Mouse (Mus musculus) olfactory bulb, adult 2 months (tissue): ENCODE measurements at regions not wholly inside any gene's neighbourhood (a gene's known extent, or its start where the extent isn't known, plus 50 kb on each side); places are given as distances from the start of the nearest gene placed in this dataset.

Experiments
- H3K27ac ChIP-seq: fragments of 200-500 bp; 2 replicates; pipeline ENCODE4 v1.5.1; 2012; ENCODE audit warnings: low read depth, low read length; ENCODE audit not compliant: insufficient read depth
- H3K4me1 ChIP-seq: fragments of 200-500 bp; 2 replicates; pipeline ENCODE4 v1.6.1; 2012; ENCODE audit warnings: low read length; ENCODE audit not compliant: control insufficient read depth, insufficient read depth
- H3K4me3 ChIP-seq: fragments of 200-500 bp; 2 replicates; pipeline ENCODE4 v1.5.1; 2012; ENCODE audit warnings: mild to moderate bottlenecking, low read depth, low read length, moderate library complexity; ENCODE audit not compliant: insufficient read depth
- CTCF ChIP-seq: fragments of 200-500 bp; IDR thresholded peaks from 2 replicates; pipeline ENCODE4 v1.5.1; 2012; ENCODE audit warnings: low read depth, mild to moderate bottlenecking, low read length, moderate library complexity; ENCODE audit not compliant: insufficient read depth
- POLR2A ChIP-seq: fragments of 200-500 bp; IDR thresholded peaks from 2 replicates; pipeline ENCODE4 v1.6.1; 2012; ENCODE audit warnings: mild to moderate bottlenecking, low read depth, low read length, moderate library complexity; ENCODE audit not compliant: insufficient read depth
- WGBS: fragments of 180-500 bp; shearing (Covaris S2); methylation state at CpG from one replicate; pipeline ENCODE4 v1.1.7; 2018; 5-methylcytosine and 5-hydroxymethylcytosine counted together

DNA sequence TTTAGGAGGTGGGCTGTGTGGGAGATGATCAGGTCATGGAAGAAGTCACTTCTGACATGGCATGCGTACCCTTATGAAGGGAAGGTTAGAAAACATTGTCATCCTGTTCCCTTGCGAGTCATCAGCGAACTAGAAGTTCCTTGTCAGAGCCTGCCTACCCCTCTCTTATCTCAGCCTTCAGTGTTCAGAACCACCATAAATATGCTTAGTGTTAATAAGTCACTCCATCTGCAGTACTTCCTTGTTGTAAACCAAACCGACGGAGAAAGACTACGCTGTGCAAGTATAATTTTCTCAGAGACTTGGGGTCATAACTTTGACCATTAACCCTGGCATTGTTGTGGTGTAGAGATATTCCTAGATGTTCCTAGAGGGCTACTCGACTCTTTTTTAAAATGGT is 477.6 kb downstream of the Fut8 start:
- TF ChIP-seq POLR2A (no peak), CTCF (no peak)
- no peak overlapping the region for H3K27ac ChIP-seq
- H3K4me3 ChIP-seq: no peak overlapping the region
- H3K4me1 ChIP-seq: no peaks in the 10 kb centered on the region
- 87% methylated on average over 7 of the region's 7 CpGs for WGBS

DNA sequence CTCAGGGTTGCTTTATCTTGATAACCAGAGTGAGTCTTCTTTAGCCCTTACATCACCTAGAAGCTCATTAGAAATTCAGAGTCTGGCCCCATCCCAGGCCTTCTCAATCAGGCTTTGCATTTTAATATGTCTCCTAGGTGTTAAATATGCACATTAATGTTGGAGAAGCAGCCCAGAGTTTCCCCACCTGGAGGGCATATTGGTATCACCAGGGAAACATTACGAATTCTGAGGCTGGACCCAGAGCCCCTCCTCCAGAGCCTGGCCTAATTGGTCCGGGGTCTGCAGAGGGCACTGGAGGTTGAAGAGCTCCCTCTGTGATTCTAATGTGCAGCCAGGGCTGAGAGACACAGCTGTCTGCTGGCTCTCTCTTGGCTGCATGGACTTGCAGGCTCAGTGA is 478.1 kb downstream of the Fut8 start:
- H3K4me3 ChIP-seq: no peak overlapping the region
- 31% methylated on average over 2 of the region's 2 CpGs for WGBS

GRCm38 (mm10) chr12:77727766-77728165 is 466.3 kb upstream of the Gm6657 start:
- Histone ChIP-seq H3K4me3 (no peak overlapping the region), H3K4me1 (peaks cover 2% of the 10 kb centered on the region; the same call in 1 of the 2 replicates), H3K27ac (no peak overlapping the region)
- TF ChIP-seq CTCF: no peak
- no peak for TF ChIP-seq POLR2A
- 20% methylated on average over 4 of the region's 4 CpGs for WGBS

More for the DNA sequence above, 478.1 kb downstream of the Fut8 start:
- Histone ChIP-seq H3K27ac (no peak overlapping the region), H3K4me1 (no peaks in the 10 kb centered on the region)
- no peak for TF ChIP-seq POLR2A
- no peak for TF ChIP-seq CTCF

GRCm38 (mm10) chr12:77739047-77739760 is 454.8 kb upstream of the Gm6657 start:
- no peak overlapping the region for H3K27ac ChIP-seq
- no peak overlapping the region for H3K4me3 ChIP-seq
- no peak for TF ChIP-seq POLR2A
- TF ChIP-seq CTCF: no peak
- H3K4me1 ChIP-seq: no peaks in the 10 kb centered on the region
- 61% methylated on average over 6 of the region's 6 CpGs for WGBS

DNA sequence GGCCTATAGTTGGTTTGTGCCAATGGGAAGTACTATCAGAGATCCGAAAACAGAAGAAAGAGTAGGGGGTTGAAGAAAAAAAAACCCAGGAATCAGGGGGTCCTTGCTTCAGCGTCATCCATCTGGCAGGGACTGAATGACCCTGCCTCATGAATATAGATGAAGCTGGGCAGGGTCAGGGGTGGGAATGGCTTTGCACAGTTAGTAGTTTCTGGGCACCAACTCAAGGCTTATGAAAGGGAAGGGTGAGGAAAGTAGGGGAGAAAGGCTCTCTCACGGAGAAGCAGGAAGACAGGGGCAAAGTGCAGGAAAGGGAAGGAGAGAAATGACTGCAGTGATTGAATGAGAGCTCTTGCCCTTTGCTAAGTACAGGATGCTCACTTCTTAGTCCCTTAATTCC is 451.3 kb upstream of the Gm6657 start:
- Histone ChIP-seq H3K4me3 (no peak overlapping the region), H3K4me1 (no peaks in the 10 kb centered on the region), H3K27ac (no peak overlapping the region)
- TF ChIP-seq CTCF: no peak
- no peak for TF ChIP-seq POLR2A
- WGBS: 54% methylated on average over 3 of the region's 3 CpGs

GRCm38 (mm10) chr12:77749438-77750007 is 444.5 kb upstream of the Gm6657 start:
- no peak overlapping the region for H3K27ac ChIP-seq
- H3K4me1 ChIP-seq: no peaks in the 10 kb centered on the region
- TF ChIP-seq POLR2A (no peak), CTCF (no peak)
- H3K4me3 ChIP-seq: no peak overlapping the region
- 75% methylated on average over 3 of the region's 3 CpGs for WGBS

DNA sequence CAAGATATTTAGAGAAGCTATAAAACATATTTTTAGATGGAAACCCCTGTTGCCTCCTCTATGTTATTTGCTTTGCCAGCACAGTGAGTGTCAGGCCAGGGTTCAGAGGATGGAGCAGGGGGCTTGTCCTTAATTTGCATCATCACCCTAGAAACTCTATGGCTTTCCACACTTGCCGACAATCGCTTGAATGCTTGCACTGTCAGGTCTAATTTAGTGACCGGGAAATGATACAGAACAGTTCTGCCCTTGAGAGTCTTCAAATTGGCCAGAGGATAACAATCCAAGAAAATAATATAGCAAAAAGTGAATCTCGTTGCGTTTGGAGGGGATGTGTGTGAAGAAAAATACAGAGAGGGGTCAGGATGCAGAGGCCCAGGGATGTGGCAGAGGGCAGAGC is 441.9 kb upstream of the Gm6657 start:
- Histone ChIP-seq H3K4me1 (no peaks in the 10 kb centered on the region), H3K27ac (no peak overlapping the region), H3K4me3 (no peak overlapping the region)
- TF ChIP-seq CTCF: no peak
- TF ChIP-seq POLR2A: no peak
- WGBS: 91% methylated on average over 5 of the region's 5 CpGs

- H3K27ac ChIP-seq: no peak overlapping the region
- TF ChIP-seq POLR2A (no peak), CTCF (no peak)
- H3K4me1 ChIP-seq: no peaks in the 10 kb centered on the region
- WGBS: 91% methylated on average over 7 of the region's 7 CpGs
- H3K4me3 ChIP-seq: no peak overlapping the region
Measured at GRCm38 (mm10) chr12:77756021-77756420, 438.0 kb upstream of the Gm6657 start.

DNA sequence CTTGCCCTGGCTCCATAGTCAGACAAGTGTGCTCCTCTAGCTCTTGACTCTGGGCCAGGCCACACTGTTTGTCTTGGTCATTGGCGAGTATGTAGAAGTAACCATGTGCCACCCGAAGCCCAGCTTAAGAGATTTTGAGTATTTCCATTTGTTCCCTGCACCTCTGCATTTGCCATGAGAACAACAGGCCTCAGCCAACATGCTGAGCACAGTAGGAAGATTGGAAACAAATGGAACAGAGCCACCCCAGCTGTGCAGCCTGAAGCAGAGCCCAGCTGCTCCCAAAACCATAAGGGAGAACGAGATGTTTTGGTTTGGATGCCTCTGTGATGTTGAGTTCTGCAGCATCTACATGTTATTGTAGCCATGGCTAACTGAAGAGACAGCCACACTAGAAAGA is 433.1 kb upstream of the Gm6657 start:
- H3K4me3 ChIP-seq: no peak overlapping the region
- no peak for TF ChIP-seq CTCF
- WGBS: 72% methylated on average over 3 of the region's 3 CpGs

More for the DNA sequence above, 433.1 kb upstream of the Gm6657 start:
- H3K27ac ChIP-seq: no peak overlapping the region
- no peaks in the 10 kb centered on the region for H3K4me1 ChIP-seq
